Mouse (Mus musculus): Measurements from ENCODE around the gene Appbp2. TPM values are rescaled to one million over a fixed set of nuclear protein-coding genes. Genes with fewer than 3 reads are reported as not detected.

Gene Appbp2
- polyA plus RNA-seq, 2 experiments: 30.4 to 48.0 TPM

- Histone ChIP-seq H3K36me3 (ENCODE audit: control insufficient read depth, insufficient read depth, low read length) (peaks cover 85% of the 10 kb centered on the region), H3K4me1 (ENCODE audit: control insufficient read depth, insufficient read depth, low read length) (no peaks in the 10 kb centered on the region), H3K9ac (ENCODE audit: low read depth, low read length, severe bottlenecking) (no peak overlapping the region), H3K27ac (replicated peaks; ENCODE audit: low read depth, low read length) (no peak overlapping the region), H3K9me3 (ENCODE audit: control insufficient read depth, low read length) (no peaks in the 10 kb centered on the region), H3K27me3 (ENCODE audit: control insufficient read depth, insufficient read depth, low read length) (no peaks in the 10 kb centered on the region), H3K4me2 (replicated peaks; ENCODE audit: low read depth, low read length, severe bottlenecking) (no peak overlapping the region), H3K4me3 (replicated peaks; ENCODE audit: low read length) (no peak overlapping the region)
- no peak for TF ChIP-seq POLR2A (IDR thresholded peaks at IDR 0.05; ENCODE audit: borderline replicate concordance, extremely low read depth, insufficient read depth, insufficient read length)
- DNase-seq (ENCODE audit: low spot score) (no peak), ATAC-seq (ENCODE audit: low FRiP score, low read depth) (no peak)
Measured at GRCm38 (mm10) chr11:85206231-85206630, 28.7 kb downstream of the Appbp2 start.

- Histone ChIP-seq H3K4me3 (replicated peaks; ENCODE audit: low read length) (no peak overlapping the region), H3K27me3 (ENCODE audit: control insufficient read depth, insufficient read depth, low read length) (no peaks in the 10 kb centered on the region), H3K9me3 (ENCODE audit: control insufficient read depth, low read length) (no peaks in the 10 kb centered on the region), H3K9ac (ENCODE audit: low read depth, low read length, severe bottlenecking) (no peak overlapping the region), H3K4me2 (replicated peaks; ENCODE audit: low read depth, low read length, severe bottlenecking) (no peak overlapping the region), H3K27ac (replicated peaks; ENCODE audit: low read depth, low read length) (no peak overlapping the region), H3K36me3 (ENCODE audit: control insufficient read depth, insufficient read depth, low read length) (peaks cover 89% of the 10 kb centered on the region), H3K4me1 (ENCODE audit: control insufficient read depth, insufficient read depth, low read length) (no peaks in the 10 kb centered on the region)
- DNase-seq (ENCODE audit: low spot score): no peak
- no peak for TF ChIP-seq POLR2A (IDR thresholded peaks at IDR 0.05; ENCODE audit: borderline replicate concordance, extremely low read depth, insufficient read depth, insufficient read length)
- WGBS: 71% methylated on average over 2 of the region's 2 CpGs
- no peak for ATAC-seq (ENCODE audit: low FRiP score, low read depth)
Measured at GRCm38 (mm10) chr11:85198906-85199305, 36.0 kb downstream of the Appbp2 start.

- Histone ChIP-seq H3K27me3 (ENCODE audit: control insufficient read depth, insufficient read depth, low read length) (no peaks in the 10 kb centered on the region), H3K4me2 (replicated peaks; ENCODE audit: low read depth, low read length, severe bottlenecking) (no peak overlapping the region), H3K4me3 (replicated peaks; ENCODE audit: low read length) (no peak overlapping the region), H3K9ac (ENCODE audit: low read depth, low read length, severe bottlenecking) (no peak overlapping the region), H3K36me3 (ENCODE audit: control insufficient read depth, insufficient read depth, low read length) (peaks cover 86% of the 10 kb centered on the region), H3K4me1 (ENCODE audit: control insufficient read depth, insufficient read depth, low read length) (no peaks in the 10 kb centered on the region), H3K9me3 (ENCODE audit: control insufficient read depth, low read length) (no peaks in the 10 kb centered on the region), H3K27ac (replicated peaks; ENCODE audit: low read depth, low read length) (no peak overlapping the region)
- ATAC-seq (ENCODE audit: low FRiP score, low read depth) (no peak), DNase-seq (ENCODE audit: low spot score) (no peak)
- no peak for TF ChIP-seq POLR2A (IDR thresholded peaks at IDR 0.05; ENCODE audit: borderline replicate concordance, extremely low read depth, insufficient read depth, insufficient read length)
- WGBS: 90% methylated on average over 9 of the region's 9 CpGs
Measured at GRCm38 (mm10) chr11:85196046-85196445, 38.9 kb downstream of the Appbp2 start.

- no peak for DNase-seq (ENCODE audit: low spot score)
- Histone ChIP-seq H3K4me2 (replicated peaks; ENCODE audit: low read depth, low read length, severe bottlenecking) (no peak overlapping the region), H3K9me3 (ENCODE audit: control insufficient read depth, low read length) (no peaks in the 10 kb centered on the region), H3K4me1 (ENCODE audit: control insufficient read depth, insufficient read depth, low read length) (no peaks in the 10 kb centered on the region), H3K36me3 (ENCODE audit: control insufficient read depth, insufficient read depth, low read length) (peaks cover 84% of the 10 kb centered on the region), H3K9ac (ENCODE audit: low read depth, low read length, severe bottlenecking) (no peak overlapping the region), H3K27me3 (ENCODE audit: control insufficient read depth, insufficient read depth, low read length) (no peaks in the 10 kb centered on the region), H3K4me3 (replicated peaks; ENCODE audit: low read length) (no peak overlapping the region), H3K27ac (replicated peaks; ENCODE audit: low read depth, low read length) (no peak overlapping the region)
- ATAC-seq (ENCODE audit: low FRiP score, low read depth): no peak
- no peak for TF ChIP-seq POLR2A (IDR thresholded peaks at IDR 0.05; ENCODE audit: borderline replicate concordance, extremely low read depth, insufficient read depth, insufficient read length)
- 92% methylated on average over 11 of the region's 11 CpGs for WGBS
Measured at GRCm38 (mm10) chr11:85194206-85194605, 40.7 kb downstream of the Appbp2 start.

GRCm38 (mm10) chr11:85190741-85191140, 44.2 kb downstream of the Appbp2 start:
- Histone ChIP-seq H3K27me3 (ENCODE audit: control insufficient read depth, insufficient read depth, low read length) (no peaks in the 10 kb centered on the region), H3K27ac (replicated peaks; ENCODE audit: low read depth, low read length) (no peak overlapping the region), H3K9me3 (ENCODE audit: control insufficient read depth, low read length) (no peaks in the 10 kb centered on the region), H3K9ac (ENCODE audit: low read depth, low read length, severe bottlenecking) (no peak overlapping the region), H3K4me1 (ENCODE audit: control insufficient read depth, insufficient read depth, low read length) (no peaks in the 10 kb centered on the region), H3K4me3 (replicated peaks; ENCODE audit: low read length) (no peak overlapping the region), H3K36me3 (ENCODE audit: control insufficient read depth, insufficient read depth, low read length) (peaks cover 69% of the 10 kb centered on the region), H3K4me2 (replicated peaks; ENCODE audit: low read depth, low read length, severe bottlenecking) (no peak overlapping the region)
- DNase-seq (ENCODE audit: low spot score) (no peak), ATAC-seq (ENCODE audit: low FRiP score, low read depth) (no peak)
- 95% methylated on average over 12 of the region's 12 CpGs for WGBS
- TF ChIP-seq POLR2A (IDR thresholded peaks at IDR 0.05; ENCODE audit: borderline replicate concordance, extremely low read depth, insufficient read depth, insufficient read length): no peak

GRCm38 (mm10) chr11:85189110-85189509, 45.8 kb downstream of the Appbp2 start:
- peaks cover 53% of the 10 kb centered on the region for H3K36me3 ChIP-seq (ENCODE audit: control insufficient read depth, insufficient read depth, low read length)
- DNase-seq (ENCODE audit: low spot score): no peak
- WGBS: 95% methylated on average over 4 of the region's 4 CpGs

More at GRCm38 (mm10) chr11:85189110-85189509, 45.8 kb downstream of the Appbp2 start:
- Histone ChIP-seq H3K27ac (replicated peaks; ENCODE audit: low read depth, low read length) (no peak overlapping the region), H3K4me2 (replicated peaks; ENCODE audit: low read depth, low read length, severe bottlenecking) (no peak overlapping the region), H3K9ac (ENCODE audit: low read depth, low read length, severe bottlenecking) (no peak overlapping the region), H3K4me1 (ENCODE audit: control insufficient read depth, insufficient read depth, low read length) (no peaks in the 10 kb centered on the region), H3K4me3 (replicated peaks; ENCODE audit: low read length) (no peak overlapping the region), H3K27me3 (ENCODE audit: control insufficient read depth, insufficient read depth, low read length) (no peaks in the 10 kb centered on the region), H3K9me3 (ENCODE audit: control insufficient read depth, low read length) (no peaks in the 10 kb centered on the region)
- no peak for TF ChIP-seq POLR2A (IDR thresholded peaks at IDR 0.05; ENCODE audit: borderline replicate concordance, extremely low read depth, insufficient read depth, insufficient read length)
- ATAC-seq (ENCODE audit: low FRiP score, low read depth): no peak

Measured in limb, embryonic 14.5 days (tissue).